Mouse (Mus musculus) hindbrain, embryonic 16.5 days (tissue): ENCODE results near the gene Shoc2. TPM values are rescaled to one million over a fixed set of nuclear protein-coding genes. Genes with fewer than 3 reads are reported as not detected.
"Not testable (repeated sequence)": the region's sequence is repeated elsewhere in the genome, so short reads cannot be mapped to it uniquely, and the experiment has no call there.

ENCODE experiments used
- ATAC-seq: fragments of 200-750 bp; cut with Nextera tagmentation; 2 replicates; pipeline ENCODE4 v1.8.0; 2017; ENCODE audit warnings: moderate TSS enrichment, moderate library complexity
- H3K27ac ChIP-seq: fragments of 300-500 bp; sonication (generic); 2 replicates; pipeline ENCODE4 v1.5.1; 2014; ENCODE audit warnings: low read depth, mild to moderate bottlenecking, control low read depth, low read length, moderate library complexity
- H3K27me3 ChIP-seq: fragments of 300-500 bp; sonication (generic); replicated peaks from 2 replicates; pipeline ENCODE4 v1.6.1; 2014; ENCODE audit warnings: low read length; ENCODE audit not compliant: control insufficient read depth, insufficient read depth
- H3K36me3 ChIP-seq: fragments of 300-500 bp; sonication (generic); 2 replicates; pipeline ENCODE4 v1.6.1; 2014; ENCODE audit warnings: mild to moderate bottlenecking, low read length, moderate library complexity, mixed read lengths; ENCODE audit not compliant: control insufficient read depth, insufficient read depth
- H3K4me1 ChIP-seq: fragments of 300-500 bp; sonication (generic); 2 replicates; pipeline ENCODE4 v1.6.1; 2014; ENCODE audit warnings: low read depth, low read length; ENCODE audit not compliant: control insufficient read depth, insufficient read depth
- H3K4me2 ChIP-seq: fragments of 300-500 bp; sonication (generic); 2 replicates; pipeline ENCODE4 v1.6.1; 2014; ENCODE audit warnings: mild to moderate bottlenecking, low read length, control low read depth, moderate library complexity
- H3K4me3 ChIP-seq: fragments of 300-500 bp; sonication (generic); 2 replicates; pipeline ENCODE4 v1.5.1; 2014; ENCODE audit warnings: mild to moderate bottlenecking, low read length, control low read depth, moderate library complexity
- H3K9ac ChIP-seq: fragments of 300-500 bp; sonication (generic); 2 replicates; pipeline ENCODE4 v1.6.1; 2014; ENCODE audit warnings: low read depth, mild to moderate bottlenecking, control low read depth, low read length, moderate library complexity
- H3K9me3 ChIP-seq: fragments of 300-500 bp; sonication (generic); 2 replicates; pipeline ENCODE4 v1.6.1; 2014; ENCODE audit warnings: mild to moderate bottlenecking, low read length, moderate library complexity; ENCODE audit not compliant: control insufficient read depth
- WGBS: fragments of 180-500 bp; shearing (Covaris S2); extraction: QIAGEN DNeasy Blood & Tissue Kit; methylation state at CpG from one replicate; pipeline ENCODE4 v1.1.7; 2014; 5-methylcytosine and 5-hydroxymethylcytosine counted together
- polyA plus RNA-seq: library from polyadenylated mRNA; unstranded; fragments of >200 nt; fragmentation: Nextera tagmentation; extraction: Ambion mirVana; gene quantifications from 2 replicates; pipeline ENCODE4 v1.2.1, GENCODE M21; 2015

The Shoc2 gene
- polyA plus RNA-seq, 1 experiment from 2014 or later = 55.4 TPM

GRCm38 (mm10) chr19:53945171-53946042 lies 1.3 kb downstream of the Shoc2 start:
- WGBS = 1% methylated on average over 28 of the region's 69 CpGs
- peak overlapping the region; percentile 97 for H3K4me3 ChIP-seq
- H3K36me3 ChIP-seq = no peaks in the 10 kb centered on the region
- no peaks in the 10 kb centered on the region for H3K27me3 ChIP-seq
- H3K9ac ChIP-seq = peak overlapping the region; percentile 97
- peak overlapping the region; percentile 97 for H3K27ac ChIP-seq
- peaks cover 8% of the 10 kb centered on the region for H3K4me1 ChIP-seq
- H3K9me3 ChIP-seq = no peaks in the 10 kb centered on the region
- H3K4me2 ChIP-seq = peak overlapping the region; percentile 66
- ATAC-seq = peak; percentile 11

GRCm38 (mm10) chr19:53957513-53957912 lies 13.4 kb downstream of the Shoc2 start:
- Histone ChIP-seq H3K36me3 (no peaks in the 10 kb centered on the region), H3K9ac (no peak overlapping the region), H3K4me2 (no peak overlapping the region), H3K9me3 (no peaks in the 10 kb centered on the region), H3K4me1 (no peaks in the 10 kb centered on the region), H3K27ac (no peak overlapping the region), H3K27me3 (no peaks in the 10 kb centered on the region), H3K4me3 (no peak overlapping the region)
- WGBS = 94% methylated on average over 2 of the region's 2 CpGs
- ATAC-seq = no peak

GRCm38 (mm10) chr19:53962511-53962910 lies 18.4 kb downstream of the Shoc2 start:
- Histone ChIP-seq H3K4me3 (no peak overlapping the region), H3K36me3 (no peaks in the 10 kb centered on the region), H3K9me3 (no peaks in the 10 kb centered on the region), H3K9ac (no peak overlapping the region), H3K27ac (no peak overlapping the region), H3K27me3 (no peaks in the 10 kb centered on the region), H3K4me2 (no peak overlapping the region), H3K4me1 (no peaks in the 10 kb centered on the region)
- no peak for ATAC-seq
- 92% methylated on average over 4 of the region's 4 CpGs for WGBS

GRCm38 (mm10) chr19:53964347-53964746 lies 20.2 kb downstream of the Shoc2 start:
- not testable (repeated sequence) for H3K9me3 ChIP-seq, H3K4me3 ChIP-seq, H3K27ac ChIP-seq, ATAC-seq, H3K36me3 ChIP-seq, H3K4me2 ChIP-seq, H3K27me3 ChIP-seq, H3K4me1 ChIP-seq, H3K9ac ChIP-seq
- 97% methylated on average over 3 of the region's 3 CpGs for WGBS

GRCm38 (mm10) chr19:53964910-53965633 lies 21.0 kb downstream of the Shoc2 start:
- no peaks in the 10 kb centered on the region for H3K36me3 ChIP-seq
- H3K4me3 ChIP-seq = no peak overlapping the region
- WGBS = 88% methylated on average over 10 of the region's 10 CpGs
- H3K27ac ChIP-seq = no peak overlapping the region
- ATAC-seq = no peak
- H3K4me2 ChIP-seq = no peak overlapping the region
- H3K27me3 ChIP-seq = no peaks in the 10 kb centered on the region
- H3K4me1 ChIP-seq = no peaks in the 10 kb centered on the region
- H3K9ac ChIP-seq = no peak overlapping the region
- H3K9me3 ChIP-seq = no peaks in the 10 kb centered on the region

GRCm38 (mm10) chr19:53969226-53969625 lies 25.1 kb downstream of the Shoc2 start:
- Histone ChIP-seq H3K4me3 (no peak overlapping the region), H3K27me3 (no peaks in the 10 kb centered on the region), H3K9ac (no peak overlapping the region), H3K27ac (no peak overlapping the region), H3K36me3 (no peaks in the 10 kb centered on the region), H3K4me2 (no peak overlapping the region), H3K4me1 (no peaks in the 10 kb centered on the region), H3K9me3 (no peaks in the 10 kb centered on the region)
- no peak for ATAC-seq
- WGBS = 88% methylated on average over 3 of the region's 3 CpGs

- WGBS = 86% methylated on average over 7 of the region's 7 CpGs
- ATAC-seq = no peak
- Histone ChIP-seq H3K9me3 (no peaks in the 10 kb centered on the region), H3K27me3 (no peaks in the 10 kb centered on the region), H3K27ac (no peak overlapping the region), H3K36me3 (no peaks in the 10 kb centered on the region), H3K4me2 (no peak overlapping the region), H3K9ac (no peak overlapping the region), H3K4me3 (no peak overlapping the region), H3K4me1 (no peaks in the 10 kb centered on the region)
Measured at GRCm38 (mm10) chr19:53971938-53972337, 27.8 kb downstream of the Shoc2 start.

GRCm38 (mm10) chr19:53973656-53974055 lies 29.6 kb downstream of the Shoc2 start:
- ATAC-seq = no peak
- 80% methylated on average over 1 of the region's 1 CpGs for WGBS
- no peaks in the 10 kb centered on the region for H3K4me1 ChIP-seq
- H3K9ac ChIP-seq = no peak overlapping the region
- no peak overlapping the region for H3K4me3 ChIP-seq
- no peak overlapping the region for H3K27ac ChIP-seq
- no peaks in the 10 kb centered on the region for H3K36me3 ChIP-seq
- H3K4me2 ChIP-seq = no peak overlapping the region
- no peaks in the 10 kb centered on the region for H3K9me3 ChIP-seq
- no peaks in the 10 kb centered on the region for H3K27me3 ChIP-seq

- Histone ChIP-seq H3K27me3 (no peaks in the 10 kb centered on the region), H3K4me1 (no peaks in the 10 kb centered on the region), H3K36me3 (no peaks in the 10 kb centered on the region), H3K9me3 (no peaks in the 10 kb centered on the region), H3K9ac (no peak overlapping the region), H3K27ac (no peak overlapping the region), H3K4me2 (no peak overlapping the region), H3K4me3 (no peak overlapping the region)
- ATAC-seq = no peak
- 74% methylated on average over 3 of the region's 3 CpGs for WGBS
Measured at GRCm38 (mm10) chr19:53982041-53982440, 37.9 kb downstream of the Shoc2 start.
